Mouse (Mus musculus): ENCODE data around the gene Ankrd26.

Gene Ankrd26

GRCm38 (mm10) chr6:118482125-118482524, 79.9 kb downstream of the Ankrd26 start:
- DNase-seq (ENCODE audit: low read depth in 1 of 2, low spot score in 2 of 2): no peak

- DNase-seq (ENCODE audit: low read depth in 1 of 2, low spot score in 2 of 2): no peak
These were observed 82.9 kb downstream of the Ankrd26 start, which contains the start of gene Zfp9 for GRCm38 (mm10) chr6:118478957-118479708. Zfp9 (minus strand) TSS chr6:118479320.

- DNase-seq (ENCODE audit: low read depth in 1 of 2, low spot score in 2 of 2): no peak
These were observed 83.9 kb downstream of the Ankrd26 start for GRCm38 (mm10) chr6:118477875-118478785.

- no peak for DNase-seq (ENCODE audit: low read depth in 1 of 2, low spot score in 2 of 2)
These were observed 99.8 kb downstream of the Ankrd26 start for GRCm38 (mm10) chr6:118462069-118462705.

DNA sequence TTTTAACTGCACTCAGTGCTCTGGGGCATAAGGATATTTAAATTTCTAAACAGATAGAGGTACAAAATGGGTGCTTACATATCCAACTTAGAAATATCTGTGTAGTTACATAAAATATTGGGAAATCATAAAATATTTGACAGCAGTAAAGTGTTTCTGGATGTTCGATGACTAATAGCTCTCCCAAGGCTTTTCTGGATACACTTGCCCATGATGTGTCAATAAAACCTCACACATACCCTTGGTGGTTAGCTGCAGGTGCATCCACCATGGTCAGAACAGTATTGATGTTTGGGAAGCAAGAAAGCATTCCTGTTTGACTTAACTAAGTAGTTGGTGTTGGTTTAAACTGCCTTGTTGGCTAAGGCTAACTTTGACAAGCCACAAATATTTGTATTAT, 104.3 kb downstream of the Ankrd26 start:
- DNase-seq (ENCODE audit: low read depth in 1 of 2, low spot score in 2 of 2): no peak

DNA sequence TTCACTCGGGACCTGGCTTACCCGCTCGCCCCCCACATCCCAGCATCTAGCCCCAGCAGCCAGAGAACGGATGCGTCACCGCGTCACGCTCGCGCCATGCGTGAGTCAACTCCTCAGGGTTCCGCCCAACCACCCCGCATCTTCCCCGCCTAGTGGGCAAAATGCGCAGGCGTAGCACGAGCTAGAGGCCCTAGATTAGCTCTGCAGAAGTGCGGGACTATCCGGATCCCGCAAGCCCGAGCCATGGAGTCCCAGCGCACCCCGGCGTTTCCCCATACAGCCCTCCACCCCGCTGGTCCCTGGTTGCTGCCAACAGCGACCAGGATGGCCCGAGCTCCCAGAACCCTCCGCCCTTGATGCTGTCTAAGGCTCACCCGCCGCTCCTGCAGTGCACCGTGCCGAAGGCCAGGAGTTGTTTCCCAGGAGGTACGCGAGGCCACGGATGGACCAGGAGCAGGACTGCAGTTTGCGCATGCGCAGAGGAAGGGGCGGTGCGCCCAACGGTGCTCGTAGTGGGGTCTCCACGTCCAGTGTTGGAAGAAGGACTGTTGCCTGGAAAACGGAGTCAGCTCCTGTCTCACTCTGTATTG, 106.9 kb downstream of the Ankrd26 start, which contains the start of gene Zfp248:
Zfp248 (minus strand) TSS at position 487 of the 590 bp plus-strand sequence.
- peak; percentile 30 to 50 for DNase-seq (ENCODE audit: low read depth in 1 of 2, low spot score in 2 of 2)

GRCm38 (mm10) chr6:118454452-118454851, 107.6 kb downstream of the Ankrd26 start:
- no peak for DNase-seq (ENCODE audit: low read depth in 1 of 2, low spot score in 2 of 2)
